Mouse (Mus musculus) liver, postnatal 0 days (tissue): Measurements from ENCODE around the gene Zfp354a.

Source experiments
- CTCF ChIP-seq: sonication (generic); IDR thresholded peaks from 2 replicates; pipeline ENCODE4 v1.5.1; 2016; ENCODE audit warnings: antibody characterized with exemption, low read depth
- EP300 ChIP-seq: IDR thresholded peaks from 2 replicates; pipeline ENCODE4 v1.6.1; 2016; ENCODE audit warnings: antibody characterized with exemption, low read depth, mild to moderate bottlenecking

DNA sequence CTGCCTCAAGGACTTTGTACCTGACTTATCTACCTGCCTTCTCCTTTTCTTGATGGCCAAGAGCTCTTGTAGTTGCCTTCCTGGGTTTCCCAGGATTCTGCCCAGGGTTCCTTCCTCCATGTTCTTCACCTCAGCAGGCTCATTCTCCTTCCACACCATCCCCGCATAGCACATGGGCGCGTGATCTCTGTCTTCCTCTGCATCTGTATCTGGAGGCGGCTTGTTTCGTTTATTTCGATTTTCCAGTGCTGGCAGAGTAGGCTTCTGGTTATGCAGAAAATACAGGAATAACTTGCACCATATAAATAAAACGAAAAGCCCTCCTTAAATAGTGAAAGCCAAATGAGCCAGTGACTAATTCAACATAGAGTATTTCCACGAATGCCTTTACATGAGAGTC lies 4.8 kb downstream of the Zfp354a start:
- TF ChIP-seq CTCF: no peak
- TF ChIP-seq EP300: no peak
